Mouse (Mus musculus): ENCODE measurements around the gene Ahcyl1.

- TF ChIP-seq CTCF (IDR thresholded peaks at IDR 0.05; ENCODE audit: control insufficient read depth, insufficient read depth, low read length), result no peak
- TF ChIP-seq POLR2A (IDR thresholded peaks at IDR 0.05; ENCODE audit: borderline replicate concordance, control insufficient read depth, low read depth, low read length), result no peak
These were observed 68.7 kb downstream of the Ahcyl1 start for GRCm38 (mm10) chr3:107627641-107628040.
